Mouse (Mus musculus): ENCODE measurements around the gene Ccdc85b. TPM values are rescaled to one million over a fixed set of nuclear protein-coding genes. Genes with fewer than 3 reads are reported as not detected.
A peak's percentile ranks its signal among the peaks of the same experiment; 100 is the strongest.

The Ccdc85b gene
- total RNA-seq, 1 experiment from 2014 or later = 5.4 TPM

GRCm38 (mm10) chr19:5459019-5459418 lies 1.3 kb upstream of the Ccdc85b start:
- no peak for ATAC-seq (replicated peaks; ENCODE audit: low read depth, poor library complexity, severe bottlenecking)

DNA sequence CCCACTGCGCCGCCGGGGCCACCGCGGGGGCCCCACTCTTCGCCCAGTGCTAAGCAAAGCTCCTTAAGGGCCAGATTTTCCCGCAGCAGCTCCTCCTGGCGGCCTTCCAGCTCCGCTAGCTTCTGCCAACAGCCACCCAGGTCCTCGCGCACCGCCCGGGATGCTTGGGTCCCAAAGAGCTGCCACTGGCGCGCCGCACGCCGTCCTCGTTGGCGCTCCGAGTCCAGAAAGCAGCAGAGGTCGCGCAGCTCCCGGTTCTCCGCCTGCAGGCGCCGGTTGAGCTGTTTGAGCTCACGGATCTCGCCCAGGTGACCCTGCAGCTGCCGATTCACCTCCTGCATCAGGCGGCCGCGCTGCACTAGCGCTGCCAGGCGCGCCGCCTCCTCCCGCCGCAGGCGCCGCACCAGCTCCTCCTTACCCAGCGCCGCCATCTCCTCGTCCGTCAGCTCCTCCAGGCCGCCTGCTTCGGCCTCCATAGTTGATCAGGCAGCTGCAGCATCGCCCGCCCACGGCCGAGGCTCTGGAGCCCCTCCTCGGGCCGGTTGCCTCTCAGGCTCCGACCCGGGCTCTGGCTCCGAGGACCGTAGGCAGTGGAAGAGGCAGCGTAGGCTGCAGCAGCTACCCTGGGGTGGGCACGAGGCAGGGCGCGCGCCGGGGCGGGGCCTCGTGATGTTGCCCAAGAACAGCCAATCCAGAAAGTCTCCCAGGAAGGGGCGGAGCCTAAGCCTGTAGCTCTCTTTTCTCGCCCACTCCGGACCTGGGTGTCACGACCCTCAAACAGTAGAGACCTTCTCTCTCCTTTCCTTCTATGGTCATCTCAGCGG lies 560 bp downstream of the Ccdc85b start:
- peak; percentile 84 for ATAC-seq (replicated peaks; ENCODE audit: low read depth, poor library complexity, severe bottlenecking)

DNA sequence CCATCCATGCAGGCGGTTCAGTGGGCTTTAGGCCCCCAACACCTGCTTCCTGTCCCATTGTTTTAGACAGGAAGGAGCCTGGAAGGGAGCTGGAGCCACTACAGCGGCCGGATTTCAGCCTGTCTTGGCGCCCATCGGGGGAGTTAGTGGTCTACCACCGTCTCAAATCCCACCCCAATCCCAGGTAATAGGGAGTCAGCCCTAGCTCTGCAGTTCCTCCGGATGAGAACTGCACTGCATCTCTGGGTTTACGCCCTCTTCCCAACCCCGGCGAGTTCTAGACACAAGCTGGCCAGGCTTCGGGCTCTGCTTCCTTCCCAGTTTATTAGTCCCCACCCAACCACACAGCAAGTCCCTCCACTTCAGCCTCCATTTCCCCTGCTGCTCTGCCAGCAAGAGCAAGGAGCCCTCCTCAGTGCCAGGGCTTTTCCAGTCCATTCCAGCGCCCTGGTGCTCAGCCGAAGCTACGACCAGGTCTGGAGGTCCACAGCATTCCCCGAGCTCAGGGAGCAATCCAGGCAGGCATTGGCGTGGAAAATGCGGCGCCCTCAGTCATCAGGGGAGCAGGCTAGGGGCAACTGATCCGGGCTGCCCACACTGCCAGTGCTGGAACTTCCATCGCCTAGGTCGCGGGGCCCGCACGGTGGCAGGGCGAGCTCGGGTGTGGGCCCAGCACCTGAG lies 1.3 kb downstream of the Ccdc85b start:
- no peak for ATAC-seq (replicated peaks; ENCODE audit: low read depth, poor library complexity, severe bottlenecking)

DNA sequence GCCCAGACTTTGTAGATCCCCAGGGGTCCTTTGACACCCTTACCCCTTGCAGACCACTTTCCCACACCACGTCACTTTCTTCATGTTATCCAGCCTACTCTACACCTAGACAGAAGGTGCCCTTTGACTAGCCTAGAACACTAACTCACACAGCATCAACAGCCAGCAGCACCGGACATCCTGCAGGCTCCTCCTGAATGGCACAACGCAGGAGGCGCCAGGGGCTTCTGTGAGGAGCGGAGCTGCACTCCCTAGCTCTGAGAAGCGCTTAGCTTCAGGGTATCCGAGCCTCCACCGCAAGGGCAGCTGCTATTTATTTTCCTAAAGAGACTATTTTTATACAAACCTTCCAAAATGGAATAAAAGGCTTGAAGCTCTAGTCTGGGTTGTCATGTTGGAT lies 2.1 kb downstream of the Ccdc85b start:
- no peak for ATAC-seq (replicated peaks; ENCODE audit: low read depth, poor library complexity, severe bottlenecking)

DNA sequence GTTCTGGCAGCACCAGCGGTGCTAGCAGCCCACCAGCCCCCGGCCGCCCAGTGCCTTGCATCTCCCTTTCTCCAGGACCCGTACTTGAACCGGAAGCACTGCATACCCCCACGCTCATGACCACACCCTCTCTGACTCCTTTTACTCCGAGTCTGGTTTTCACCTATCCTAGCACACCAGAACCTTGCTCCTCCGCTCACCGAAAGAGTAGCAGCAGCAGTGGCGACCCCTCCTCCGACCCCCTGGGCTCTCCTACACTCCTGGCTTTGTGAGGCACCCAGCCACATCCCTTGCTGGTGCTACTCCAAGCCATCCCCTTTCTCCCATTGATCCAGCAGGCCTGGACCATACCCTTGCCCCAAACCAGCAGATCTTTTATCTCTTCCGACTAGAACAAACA lies 2.7 kb downstream of the Ccdc85b start:
- ATAC-seq (replicated peaks; ENCODE audit: low read depth, poor library complexity, severe bottlenecking) = no peak

GRCm38 (mm10) chr19:5451766-5452165 lies 5.9 kb downstream of the Ccdc85b start:
- ATAC-seq (replicated peaks; ENCODE audit: low read depth, poor library complexity, severe bottlenecking) = no peak

DNA sequence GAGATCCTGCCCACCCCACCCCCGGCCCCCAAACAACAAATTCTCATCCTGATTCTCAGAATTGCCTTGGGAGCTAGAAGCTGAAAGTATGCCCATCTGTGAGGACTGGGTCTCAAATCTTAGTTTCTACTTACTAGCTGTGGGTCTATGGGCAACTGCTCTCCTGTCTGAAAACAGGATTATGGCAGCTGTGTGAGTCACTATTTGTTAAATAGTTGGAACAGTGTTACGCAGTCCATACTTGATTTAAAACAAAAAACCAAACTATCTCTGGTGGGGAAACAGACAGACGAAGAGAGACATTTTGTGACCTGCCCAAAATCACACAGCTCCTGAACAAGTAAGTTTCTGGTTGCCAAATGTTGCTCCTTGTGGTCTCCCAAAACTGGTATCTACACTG lies 8.0 kb downstream of the Ccdc85b start:
- no peak for ATAC-seq (replicated peaks; ENCODE audit: low read depth, poor library complexity, severe bottlenecking)

- ATAC-seq (replicated peaks; ENCODE audit: low read depth, poor library complexity, severe bottlenecking) = peak; percentile 62
Measured at GRCm38 (mm10) chr19:5448354-5449150, 9.1 kb downstream of the Ccdc85b start.

GRCm38 (mm10) chr19:5447515-5448353 lies 10.0 kb downstream of the Ccdc85b start, which contains the start of gene Fosl1:
Gene Fosl1 (plus strand): TSS chr19:5447547.
- peak; percentile 72 for ATAC-seq (replicated peaks; ENCODE audit: low read depth, poor library complexity, severe bottlenecking)

DNA sequence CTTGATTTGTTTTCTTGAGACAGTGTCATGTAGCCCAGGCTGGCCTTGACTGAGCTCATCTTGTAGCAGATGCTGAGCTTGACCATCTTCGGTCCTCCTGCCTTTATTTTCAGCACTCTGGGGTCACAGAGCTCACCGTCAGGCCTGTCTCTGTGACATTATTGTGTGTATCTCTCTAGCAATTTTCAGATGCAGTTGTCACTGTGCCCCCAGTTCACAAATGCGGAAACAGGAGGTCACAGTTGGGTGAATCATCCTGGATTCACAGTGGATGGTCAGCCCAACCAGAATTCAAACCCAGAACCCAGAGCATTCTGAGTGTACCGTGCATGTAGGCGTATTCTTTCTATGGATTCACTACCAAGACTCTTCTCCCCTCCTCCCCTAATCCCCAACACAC lies 11.9 kb downstream of the Ccdc85b start:
- ATAC-seq (replicated peaks; ENCODE audit: low read depth, poor library complexity, severe bottlenecking) = no peak

DNA sequence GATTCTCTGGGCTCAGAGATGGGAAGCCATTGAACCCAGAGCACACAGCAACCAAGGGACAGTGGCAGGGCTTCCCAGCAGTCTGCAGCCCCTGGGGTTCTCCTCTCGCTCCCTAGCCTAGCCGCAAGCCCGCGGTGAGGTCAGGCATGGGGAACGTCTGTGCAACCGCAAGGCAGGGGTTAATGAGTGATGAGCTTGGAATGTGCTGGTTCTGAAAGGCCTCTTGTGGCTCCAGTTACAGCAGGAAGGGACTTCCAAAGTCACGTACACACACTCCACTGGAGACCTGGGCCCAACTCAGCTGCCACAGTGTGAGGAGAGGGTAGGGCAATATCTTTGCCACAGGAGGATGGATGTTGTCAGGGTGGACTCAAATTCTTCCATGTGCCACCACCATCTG lies 12.7 kb downstream of the Ccdc85b start:
- ATAC-seq (replicated peaks; ENCODE audit: low read depth, poor library complexity, severe bottlenecking) = no peak

DNA sequence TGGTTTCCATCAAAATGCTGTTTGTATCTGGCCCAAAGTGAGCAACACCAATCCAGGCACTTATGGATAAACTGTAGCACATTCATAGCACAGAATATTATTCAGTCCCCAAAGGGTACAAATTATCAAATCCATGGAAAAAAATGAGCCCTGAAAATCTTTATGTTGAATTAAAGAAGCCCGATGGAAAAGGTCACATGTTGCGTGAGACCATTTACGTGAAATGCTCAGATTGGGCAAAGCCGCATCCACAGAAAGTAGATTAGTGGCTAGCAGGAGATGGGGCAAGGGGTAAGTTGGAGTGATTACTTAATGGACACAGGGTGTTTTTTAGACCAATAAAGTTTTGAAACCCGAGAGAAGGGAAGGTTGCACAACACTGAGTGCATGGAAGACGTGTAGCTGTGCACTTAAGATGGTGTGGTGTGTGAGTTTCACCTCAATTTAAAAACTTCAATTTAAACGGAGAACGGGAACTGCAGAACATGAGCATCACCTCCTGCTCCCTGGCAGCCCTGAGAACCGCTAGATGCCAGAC lies 13.3 kb downstream of the Ccdc85b start:
- ATAC-seq (replicated peaks; ENCODE audit: low read depth, poor library complexity, severe bottlenecking) = no peak

DNA sequence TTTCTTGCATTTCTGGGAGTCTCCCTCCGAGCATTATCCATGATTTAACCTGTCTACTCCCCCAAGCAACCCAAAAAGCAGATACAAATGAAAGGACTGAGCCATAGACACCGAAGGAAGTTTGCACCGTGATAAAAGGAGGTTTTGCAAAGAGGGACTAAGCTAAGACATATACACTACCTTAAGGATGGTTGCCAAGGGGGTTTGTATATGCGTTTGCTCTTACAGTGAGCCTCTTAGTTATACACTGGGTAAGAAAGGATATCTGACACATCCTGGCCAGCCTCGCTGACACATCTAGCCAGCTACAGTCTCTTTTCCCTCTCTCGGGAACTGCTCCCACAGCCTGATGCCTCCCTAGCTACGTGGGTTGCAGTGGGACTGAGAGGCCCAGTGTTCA lies 23.7 kb downstream of the Ccdc85b start:
- ATAC-seq (replicated peaks; ENCODE audit: low read depth, poor library complexity, severe bottlenecking) = no peak

- ATAC-seq (replicated peaks; ENCODE audit: low read depth, poor library complexity, severe bottlenecking) = peak; percentile 75
Measured at GRCm38 (mm10) chr19:5432992-5433852, 24.5 kb downstream of the Ccdc85b start.

GRCm38 (mm10) chr19:5431911-5432464 lies 25.7 kb downstream of the Ccdc85b start:
- no peak for ATAC-seq (replicated peaks; ENCODE audit: low read depth, poor library complexity, severe bottlenecking)

GRCm38 (mm10) chr19:5430408-5430807 lies 27.3 kb downstream of the Ccdc85b start:
- no peak for ATAC-seq (replicated peaks; ENCODE audit: low read depth, poor library complexity, severe bottlenecking)

DNA sequence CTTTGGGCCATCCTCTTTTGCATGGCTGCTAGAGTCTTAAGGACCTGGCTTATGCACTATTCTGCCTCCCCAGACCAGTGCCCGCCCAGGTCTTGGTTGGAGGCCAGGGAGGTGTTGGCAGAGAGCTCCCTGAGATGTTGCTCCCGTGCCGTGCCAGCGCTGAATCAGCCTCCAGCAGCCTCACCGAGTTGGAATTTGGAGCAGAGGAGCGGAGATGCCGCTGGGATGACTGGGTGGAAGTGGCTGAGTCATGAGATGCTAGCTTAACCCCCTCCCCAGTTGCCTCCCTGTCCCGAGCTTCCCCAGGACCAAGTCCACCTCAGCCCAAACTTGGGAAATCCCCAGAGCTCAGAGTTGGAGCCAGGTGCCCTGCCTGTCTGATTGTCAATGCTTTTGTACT lies 27.9 kb downstream of the Ccdc85b start:
- ATAC-seq (replicated peaks; ENCODE audit: low read depth, poor library complexity, severe bottlenecking) = no peak

DNA sequence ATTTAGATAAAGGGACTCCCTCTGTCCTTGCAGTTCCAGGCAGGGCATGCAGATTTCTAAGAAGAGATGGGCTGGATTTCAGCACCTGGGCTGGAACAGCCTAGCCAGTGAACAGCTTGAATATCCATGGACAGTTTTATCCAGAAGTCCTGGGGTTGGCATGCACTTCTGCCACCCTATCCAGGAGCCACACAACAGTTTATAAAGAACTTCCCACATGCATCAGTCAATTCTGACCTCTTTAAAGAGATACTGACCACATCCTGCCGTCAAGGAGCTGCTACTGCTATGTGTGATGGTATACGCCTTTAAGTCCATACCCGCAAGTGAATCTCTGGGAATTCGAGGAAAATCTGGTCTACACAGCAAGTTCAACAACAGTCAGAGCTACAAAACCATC lies 28.5 kb downstream of the Ccdc85b start:
- no peak for ATAC-seq (replicated peaks; ENCODE audit: low read depth, poor library complexity, severe bottlenecking)
